Comparison of ENCODE assay signal across 19 mouse cellular contexts in genomic region chr8:116196623-116197184, GRCm38 (mm10).
DNase-seq lines count a peak whose midpoint lies in the region; ATAC-seq and TF ChIP-seq lines count a peak whose summit lies in the region.
"Had no signal": no experiment of that assay in that cellular context is flagged by ENCODE, and none has a peak within 500 bp of the region (broad histone marks: within the 10 kb centered on the region; RNA-seq: fewer than 3 reads in every experiment).

No protein-coding gene starts in this region.

- H3K9ac ChIP-seq in embryonic facial prominence, embryonic 14.5 days (ENCODE audit: low read depth, low read length) = no peak overlapping the region
- no peak overlapping the region for H3K9ac ChIP-seq in limb, embryonic 12.5 days (replicated peaks)
- no peak overlapping the region for H3K9ac ChIP-seq in limb, embryonic 15.5 days
- H3K9ac ChIP-seq: embryonic facial prominence, embryonic 13.5 days; forebrain, postnatal 0 days; hindbrain, embryonic 12.5 days; hindbrain, embryonic 15.5 days had no signal

- WGBS in embryonic facial prominence, embryonic 14.5 days = 68% methylated on average over 9 of the region's 9 CpGs
- 91% methylated on average over 9 of the region's 9 CpGs for WGBS in embryonic facial prominence, embryonic 10.5 days
- 33% methylated on average over 9 of the region's 9 CpGs for WGBS in limb, embryonic 12.5 days
- 33% methylated on average over 9 of the region's 9 CpGs for WGBS in limb, embryonic 15.5 days

- DNase-seq in embryonic facial prominence, embryonic 14.5 days (ENCODE audit: low spot score) = peak; percentile 19
- DNase-seq in embryonic facial prominence, embryonic 10.5 days (ENCODE audit: low spot score) = no peak
- DNase-seq in Patski (ENCODE audit: low read depth, low spot score) = peak; percentile 24
- DNase-seq in spleen, postnatal 4 days (ENCODE audit: low spot score in 2 of 2) = no peak
- DNase-seq in urinary bladder, adult 2 months (ENCODE audit: low spot score) = no peak
- DNase-seq: adrenal gland, postnatal 10 days; adrenal gland, postnatal 36 days; cerebellum, adult 18-20 months; cerebellum, adult 9-10 months; cerebellum, postnatal 25 days; forebrain, postnatal 0 days; gastrocnemius, postnatal 25 days had no signal

- ATAC-seq in embryonic facial prominence, embryonic 14.5 days (ENCODE audit: low read depth) = no peak
- ATAC-seq in Patski = peak; percentile 90
- ATAC-seq in limb, embryonic 12.5 days (ENCODE audit: insufficient number of reproducible peaks, insufficient read depth, low FRiP score, low TSS enrichment, low read depth) = peak; percentile 69; the same call in 1 of the 2 replicates
- ATAC-seq in limb, embryonic 15.5 days (ENCODE audit: insufficient number of reproducible peaks, low FRiP score, low TSS enrichment, low read depth) = peak; percentile 75
- ATAC-seq: forebrain, embryonic 14.5 days; forebrain, postnatal 0 days had no signal

- in situ Hi-C loops in Patski (cut with MboI; ENCODE audit: low pct_unique_long_range_greater_than_20kb) = no loop called here

- POLR2A ChIA-PET in Patski (lab: Charles Lee) = interaction anchor here (0.5 to 0.8 kb wide), 2 partner anchors 433 to 1158 kb away, joined by 4 read pairs; no protein-coding TSS in a partner anchor

- no peak for TF ChIP-seq CTCF in Patski (IDR thresholded peaks at IDR 0.05)

- no peaks in the 10 kb centered on the region for H3K36me3 ChIP-seq in embryonic facial prominence, embryonic 14.5 days (ENCODE audit: control insufficient read depth, insufficient read depth, low read length)
- no peaks in the 10 kb centered on the region for H3K36me3 ChIP-seq in embryonic facial prominence, embryonic 10.5 days (replicated peaks)
- H3K36me3 ChIP-seq in limb, embryonic 12.5 days = no peaks in the 10 kb centered on the region
- H3K36me3 ChIP-seq in limb, embryonic 15.5 days = no peaks in the 10 kb centered on the region
- H3K36me3 ChIP-seq: embryonic facial prominence, embryonic 13.5 days; hindbrain, embryonic 12.5 days; hindbrain, embryonic 15.5 days had no signal

- CTCF ChIA-PET in Patski (lab: Charles Lee) = no interaction called here

- H3K27ac ChIP-seq in embryonic facial prominence, embryonic 14.5 days (replicated peaks; ENCODE audit: low read depth, low read length) = no peak overlapping the region
- H3K27ac ChIP-seq in embryonic facial prominence, embryonic 10.5 days (replicated peaks) = no peak overlapping the region
- H3K27ac ChIP-seq in limb, embryonic 12.5 days = peak overlapping the region; percentile 82
- peak overlapping the region; percentile 11; the same call in 1 of the 2 replicates for H3K27ac ChIP-seq in limb, embryonic 15.5 days
- H3K27ac ChIP-seq: embryonic facial prominence, embryonic 13.5 days; hindbrain, embryonic 12.5 days; hindbrain, embryonic 15.5 days had no signal

- H3K4me3 ChIP-seq in embryonic facial prominence, embryonic 14.5 days (ENCODE audit: low read depth, low read length) = no peak overlapping the region
- H3K4me3 ChIP-seq in embryonic facial prominence, embryonic 10.5 days = no peak overlapping the region
- H3K4me3 ChIP-seq in limb, embryonic 12.5 days (replicated peaks) = no peak overlapping the region
- H3K4me3 ChIP-seq in limb, embryonic 15.5 days = no peak overlapping the region
- H3K4me3 ChIP-seq: embryonic facial prominence, embryonic 13.5 days; hindbrain, embryonic 12.5 days; hindbrain, embryonic 15.5 days had no signal

- no peak overlapping the region for H3K4me2 ChIP-seq in embryonic facial prominence, embryonic 14.5 days (ENCODE audit: low read depth, low read length)
- H3K4me2 ChIP-seq in limb, embryonic 12.5 days = no peak overlapping the region
- H3K4me2 ChIP-seq in limb, embryonic 15.5 days = no peak overlapping the region
- H3K4me2 ChIP-seq: embryonic facial prominence, embryonic 13.5 days; heart, embryonic 11.5 days; hindbrain, embryonic 12.5 days; hindbrain, embryonic 15.5 days had no signal

- no peaks in the 10 kb centered on the region for H3K27me3 ChIP-seq in embryonic facial prominence, embryonic 14.5 days (replicated peaks; ENCODE audit: control insufficient read depth, insufficient read depth, low read length)
- no peaks in the 10 kb centered on the region for H3K27me3 ChIP-seq in embryonic facial prominence, embryonic 10.5 days (replicated peaks; ENCODE audit: low read depth, poor library complexity, severe bottlenecking)
- peaks cover 6% of the 10 kb centered on the region for H3K27me3 ChIP-seq in Patski
- peaks cover 24% of the 10 kb centered on the region; the same call in 1 of the 2 replicates for H3K27me3 ChIP-seq in limb, embryonic 12.5 days
- H3K27me3 ChIP-seq in limb, embryonic 15.5 days = peaks cover 7% of the 10 kb centered on the region; the same call in 1 of the 2 replicates
- H3K27me3 ChIP-seq: embryonic facial prominence, embryonic 13.5 days; hindbrain, embryonic 12.5 days; hindbrain, embryonic 15.5 days had no signal

- peaks cover 8% of the 10 kb centered on the region; the same call in 1 of the 2 replicates for H3K4me1 ChIP-seq in embryonic facial prominence, embryonic 14.5 days (ENCODE audit: control insufficient read depth, insufficient read depth, low read length)
- H3K4me1 ChIP-seq in embryonic facial prominence, embryonic 10.5 days = peaks cover 6% of the 10 kb centered on the region; the same call in 1 of the 2 replicates
- H3K4me1 ChIP-seq in limb, embryonic 12.5 days (replicated peaks) = peaks cover 40% of the 10 kb centered on the region
- peaks cover 26% of the 10 kb centered on the region for H3K4me1 ChIP-seq in limb, embryonic 15.5 days

- no peaks in the 10 kb centered on the region for H3K9me3 ChIP-seq in embryonic facial prominence, embryonic 14.5 days (ENCODE audit: control insufficient read depth, low read length)
- H3K9me3 ChIP-seq in embryonic facial prominence, embryonic 10.5 days = no peaks in the 10 kb centered on the region
- no peaks in the 10 kb centered on the region for H3K9me3 ChIP-seq in limb, embryonic 12.5 days
- no peaks in the 10 kb centered on the region for H3K9me3 ChIP-seq in limb, embryonic 15.5 days
- H3K9me3 ChIP-seq: embryonic facial prominence, embryonic 13.5 days; hindbrain, embryonic 12.5 days; hindbrain, embryonic 15.5 days had no signal

Comparison
In these comparisons a context has a peak if more than half of its experiments do, and no peak if none do; other contexts are left out.
1. DNase-seq: peak in embryonic facial prominence, embryonic 14.5 days (single experiment) and Patski (single experiment); none in embryonic facial prominence, embryonic 10.5 days (single experiment), spleen, postnatal 4 days (0 of 2) and urinary bladder, adult 2 months (single experiment).
2. H3K27ac ChIP-seq: peak in limb, embryonic 12.5 days (single experiment) and limb, embryonic 15.5 days (single experiment); none in embryonic facial prominence, embryonic 14.5 days (single experiment) and embryonic facial prominence, embryonic 10.5 days (single experiment).